Mouse (Mus musculus): ENCODE results near the gene Mpzl1.

Gene Mpzl1

GRCm38 (mm10) chr1:165658602-165659001 lies 24.3 kb upstream of the Mpzl1 start:
- DNase-seq (ENCODE audit: extremely low spot score, low spot score), result peak; percentile 68

- DNase-seq (ENCODE audit: extremely low spot score, low spot score), result no peak
Measured at GRCm38 (mm10) chr1:165655482-165655881, 21.1 kb upstream of the Mpzl1 start.

- DNase-seq (ENCODE audit: extremely low spot score, low spot score), result no peak
Measured at GRCm38 (mm10) chr1:165655022-165655421, 20.7 kb upstream of the Mpzl1 start.

GRCm38 (mm10) chr1:165653126-165653885 lies 19.0 kb upstream of the Mpzl1 start:
- DNase-seq (ENCODE audit: extremely low spot score, low spot score), result no peak

GRCm38 (mm10) chr1:165652507-165652906 lies 18.2 kb upstream of the Mpzl1 start:
- DNase-seq (ENCODE audit: extremely low spot score, low spot score), result no peak

GRCm38 (mm10) chr1:165651158-165651557 lies 16.8 kb upstream of the Mpzl1 start:
- no peak for DNase-seq (ENCODE audit: extremely low spot score, low spot score)

GRCm38 (mm10) chr1:165645102-165645501 lies 10.8 kb upstream of the Mpzl1 start:
- no peak for DNase-seq (ENCODE audit: extremely low spot score, low spot score)

- DNase-seq (ENCODE audit: extremely low spot score, low spot score), result no peak
Measured at GRCm38 (mm10) chr1:165643735-165644134, 9.4 kb upstream of the Mpzl1 start.

- peak; percentile 84 for DNase-seq (ENCODE audit: extremely low spot score, low spot score)
Measured at GRCm38 (mm10) chr1:165642780-165643311, 8.5 kb upstream of the Mpzl1 start.

- DNase-seq (ENCODE audit: extremely low spot score, low spot score), result peak; percentile 89
Measured at GRCm38 (mm10) chr1:165641786-165642771, 7.7 kb upstream of the Mpzl1 start.

- DNase-seq (ENCODE audit: extremely low spot score, low spot score), result peak; percentile 81
Measured at GRCm38 (mm10) chr1:165641271-165641771, 7.0 kb upstream of the Mpzl1 start.

GRCm38 (mm10) chr1:165636289-165636688 lies 2.0 kb upstream of the Mpzl1 start:
- no peak for DNase-seq (ENCODE audit: extremely low spot score, low spot score)

GRCm38 (mm10) chr1:165635055-165635897 lies 938 bp upstream of the Mpzl1 start:
- no peak for DNase-seq (ENCODE audit: extremely low spot score, low spot score)

- DNase-seq (ENCODE audit: extremely low spot score, low spot score), result no peak
Measured at GRCm38 (mm10) chr1:165633345-165633744, 993 bp downstream of the Mpzl1 start.

- DNase-seq (ENCODE audit: extremely low spot score, low spot score), result no peak
Measured at GRCm38 (mm10) chr1:165631136-165631535, 3.2 kb downstream of the Mpzl1 start.

- DNase-seq (ENCODE audit: extremely low spot score, low spot score), result no peak
Measured at GRCm38 (mm10) chr1:165629975-165630374, 4.4 kb downstream of the Mpzl1 start.

GRCm38 (mm10) chr1:165628603-165629002 lies 5.7 kb downstream of the Mpzl1 start:
- DNase-seq (ENCODE audit: extremely low spot score, low spot score), result no peak

GRCm38 (mm10) chr1:165625896-165626295 lies 8.4 kb downstream of the Mpzl1 start:
- no peak for DNase-seq (ENCODE audit: extremely low spot score, low spot score)

- DNase-seq (ENCODE audit: extremely low spot score, low spot score), result no peak
Measured at GRCm38 (mm10) chr1:165625058-165625457, 9.3 kb downstream of the Mpzl1 start.

GRCm38 (mm10) chr1:165618201-165618624 lies 16.1 kb downstream of the Mpzl1 start:
- no peak for DNase-seq (ENCODE audit: extremely low spot score, low spot score)
